Mouse (Mus musculus): ENCODE results near the gene Cfd. TPM values are rescaled to one million over a fixed set of nuclear protein-coding genes. Genes with fewer than 3 reads are reported as not detected.
A peak's percentile ranks its signal among the peaks of the same experiment; 100 is the strongest.
"Not testable (repeated sequence)": the region's sequence is repeated elsewhere in the genome, so short reads cannot be mapped to it uniquely, and the experiment has no call there.

The Cfd gene
- total RNA-seq, 2 experiments from 2014 or later = 3.6 to 16.6 TPM

DNA sequence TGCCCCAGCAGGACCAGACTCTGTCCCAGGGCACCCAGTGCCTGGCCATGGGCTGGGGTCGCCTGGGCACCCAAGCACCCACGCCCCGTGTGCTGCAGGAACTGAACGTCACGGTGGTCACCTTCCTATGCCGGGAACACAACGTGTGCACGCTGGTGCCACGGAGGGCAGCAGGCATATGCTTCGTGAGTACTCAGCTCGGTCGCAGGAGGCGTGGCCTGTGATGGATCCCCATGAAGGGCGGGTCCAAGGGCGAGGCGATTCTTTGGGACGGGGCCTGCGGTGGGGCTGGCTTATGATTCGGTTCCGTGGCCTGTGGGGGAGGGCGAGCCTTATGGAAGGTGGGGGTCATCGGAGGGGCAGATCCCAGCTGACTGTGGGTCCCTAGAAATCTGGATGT is 8.7 kb upstream of the Cfd start:
- no peak for DNase-seq
- intact Hi-C loops (cut with DNase I; ENCODE audit: low total_unique reads) = loop anchor here (5.0 kb wide), 2 partner anchors 35 to 50 kb away; partner anchors contain the start of gene Kiss1r

DNA sequence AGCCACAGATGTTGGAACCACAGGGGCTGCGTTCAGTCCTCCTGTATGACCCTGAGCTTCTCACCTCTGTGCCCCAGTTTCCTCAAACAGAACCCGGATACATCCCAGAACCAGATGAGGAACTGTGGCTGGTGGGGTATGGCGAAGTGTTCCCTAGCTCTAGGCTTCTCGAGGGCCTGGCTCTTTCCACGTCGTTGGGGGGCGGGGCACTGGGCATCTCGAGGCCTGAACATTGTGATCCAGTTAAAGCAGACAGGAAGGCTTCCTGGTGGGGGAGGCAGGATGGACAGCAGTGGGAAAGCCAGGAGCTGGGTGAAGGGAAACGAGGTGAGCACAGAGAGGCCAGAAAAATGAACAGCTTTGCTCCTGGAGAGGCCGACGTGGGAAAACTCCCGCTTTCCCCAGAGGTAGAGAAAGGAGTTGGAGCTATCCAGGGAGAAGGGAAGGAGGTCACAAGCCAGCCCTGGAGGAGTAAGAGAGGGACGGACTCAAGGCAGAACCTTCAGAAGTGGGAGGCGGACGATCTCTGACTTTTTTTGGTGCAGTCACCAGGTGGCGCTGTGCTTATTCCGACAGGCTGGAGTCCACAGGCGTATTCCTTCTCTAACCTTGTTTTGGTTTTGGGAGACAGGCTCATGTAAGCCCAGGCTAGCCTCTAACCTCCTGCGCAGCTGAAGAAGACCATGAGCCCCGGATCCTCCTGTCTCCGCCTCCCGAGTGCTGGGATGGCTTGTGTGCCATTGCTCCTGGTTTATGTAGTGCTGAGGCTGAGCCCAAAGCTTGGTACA is 7.2 kb upstream of the Cfd start:
- intact Hi-C loops (cut with DNase I; ENCODE audit: low total_unique reads) = loop anchor here (5.0 kb wide), 2 partner anchors 34 to 51 kb away; partner anchors contain the start of gene Kiss1r
- peak; percentile 79 for DNase-seq

DNA sequence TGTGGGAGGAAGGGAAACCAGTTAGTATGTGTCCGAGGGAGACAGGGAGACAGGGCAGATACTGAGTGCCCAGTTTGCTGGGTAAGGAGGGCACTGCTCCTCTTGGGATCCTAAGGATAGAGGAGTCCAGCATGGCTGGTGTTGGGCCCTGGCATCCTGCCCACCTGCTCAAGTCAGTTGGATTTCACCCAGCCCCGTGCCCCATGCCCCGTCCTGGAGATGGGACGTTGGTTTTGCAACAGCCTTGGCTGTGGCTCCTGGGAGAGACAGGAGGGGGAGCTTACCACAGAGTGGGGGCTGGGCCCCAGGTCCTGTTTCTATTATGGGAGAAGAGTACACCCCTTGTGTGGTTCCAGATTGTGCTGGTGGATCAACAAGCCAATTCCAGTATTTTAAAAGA is 6.2 kb upstream of the Cfd start:
- intact Hi-C loops (cut with DNase I; ENCODE audit: low total_unique reads) = loop anchor here (5.0 kb wide), 2 partner anchors 33 to 52 kb away; partner anchors contain the start of gene Kiss1r
- peak; percentile 64 for DNase-seq

DNA sequence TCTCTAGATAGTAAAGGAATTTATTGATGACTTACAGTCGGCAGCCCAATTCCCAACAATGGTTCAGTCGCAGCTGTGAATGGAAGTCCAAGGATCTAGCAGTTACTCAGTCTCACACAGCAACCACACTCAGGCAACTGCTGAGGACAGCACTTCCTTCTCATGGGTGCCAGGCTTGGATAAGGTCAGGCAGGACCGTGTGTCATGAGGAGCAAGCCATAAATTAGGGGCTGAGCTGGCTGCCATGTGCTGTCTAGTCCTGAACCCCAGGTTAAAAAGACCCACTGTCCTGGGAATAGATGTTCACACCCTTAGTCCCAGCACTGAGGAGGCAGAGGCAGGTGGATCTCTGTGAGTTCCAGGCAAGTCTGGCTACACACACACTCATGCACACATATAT is 5.7 kb upstream of the Cfd start:
- intact Hi-C loops (cut with DNase I; ENCODE audit: low total_unique reads) = loop anchor here (5.0 kb wide), 2 partner anchors 32 to 53 kb away; partner anchors contain the start of gene Kiss1r

DNA sequence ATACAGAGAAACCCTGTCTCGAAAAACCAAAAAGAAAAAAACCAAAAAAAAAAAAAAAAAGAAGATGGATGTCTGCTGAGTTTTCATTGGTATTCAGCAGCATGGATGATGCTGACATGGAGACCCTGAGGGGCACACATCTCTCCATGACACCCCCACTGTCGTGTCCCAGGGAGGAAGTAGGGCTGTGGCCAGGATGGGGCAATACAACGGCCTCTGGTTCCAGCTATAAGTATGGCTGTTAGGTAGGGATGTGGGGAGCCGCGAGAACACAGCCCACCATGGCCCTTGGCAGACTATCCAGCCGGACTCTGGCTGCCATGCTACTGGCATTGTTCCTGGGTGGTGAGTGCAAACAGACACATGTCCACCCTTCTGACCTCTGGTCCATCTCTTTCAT is 4.6 kb upstream of the Cfd start, which contains the start of gene Elane:
Gene Elane, plus strand, starts transcription at position 194 of the 400 bp plus-strand sequence.
- no peak for DNase-seq
- intact Hi-C loops (cut with DNase I; ENCODE audit: low total_unique reads) = no loop called here

More for the DNA sequence above, 5.7 kb upstream of the Cfd start:
- DNase-seq = not testable (repeated sequence)

DNA sequence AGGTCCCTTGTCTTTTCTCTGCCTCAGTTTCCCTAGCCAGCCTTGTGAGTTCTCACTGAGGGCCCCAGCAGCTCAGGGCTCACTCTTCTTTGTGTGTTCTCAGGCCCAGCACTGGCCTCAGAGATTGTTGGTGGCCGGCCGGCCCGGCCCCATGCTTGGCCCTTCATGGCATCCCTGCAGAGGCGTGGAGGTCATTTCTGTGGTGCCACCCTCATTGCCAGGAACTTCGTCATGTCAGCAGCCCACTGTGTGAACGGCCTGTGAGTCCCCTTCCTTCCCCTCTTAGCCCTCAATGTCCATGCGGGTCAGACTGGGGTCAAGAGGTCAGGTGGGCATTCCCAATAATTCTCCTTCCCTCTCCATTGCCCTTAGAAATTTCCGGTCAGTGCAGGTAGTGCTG is 4.0 kb upstream of the Cfd start:
- DNase-seq = no peak
- intact Hi-C loops (cut with DNase I; ENCODE audit: low total_unique reads) = no loop called here

DNA sequence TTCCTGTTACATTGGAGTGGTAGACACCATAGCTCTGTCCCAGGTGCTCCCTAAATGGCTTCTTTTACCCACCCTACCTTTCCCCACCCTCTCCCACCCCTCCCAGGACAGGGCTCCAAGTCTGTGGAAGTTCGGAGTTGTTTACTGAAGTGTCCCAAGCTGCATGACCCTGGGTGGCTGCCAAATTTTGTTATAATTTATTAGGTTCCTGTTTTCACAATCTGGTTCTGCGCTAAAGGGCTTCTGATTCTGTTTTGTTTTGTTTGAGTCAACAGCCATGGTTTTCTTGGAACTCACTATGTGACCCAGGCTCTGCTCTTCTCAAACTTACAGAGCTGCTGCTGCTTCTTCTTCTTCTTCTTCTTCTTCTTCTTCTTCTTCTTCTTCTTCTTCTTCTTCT is 1.3 kb upstream of the Cfd start:
- no peak for DNase-seq
- intact Hi-C loops (cut with DNase I; ENCODE audit: low total_unique reads) = no loop called here

DNA sequence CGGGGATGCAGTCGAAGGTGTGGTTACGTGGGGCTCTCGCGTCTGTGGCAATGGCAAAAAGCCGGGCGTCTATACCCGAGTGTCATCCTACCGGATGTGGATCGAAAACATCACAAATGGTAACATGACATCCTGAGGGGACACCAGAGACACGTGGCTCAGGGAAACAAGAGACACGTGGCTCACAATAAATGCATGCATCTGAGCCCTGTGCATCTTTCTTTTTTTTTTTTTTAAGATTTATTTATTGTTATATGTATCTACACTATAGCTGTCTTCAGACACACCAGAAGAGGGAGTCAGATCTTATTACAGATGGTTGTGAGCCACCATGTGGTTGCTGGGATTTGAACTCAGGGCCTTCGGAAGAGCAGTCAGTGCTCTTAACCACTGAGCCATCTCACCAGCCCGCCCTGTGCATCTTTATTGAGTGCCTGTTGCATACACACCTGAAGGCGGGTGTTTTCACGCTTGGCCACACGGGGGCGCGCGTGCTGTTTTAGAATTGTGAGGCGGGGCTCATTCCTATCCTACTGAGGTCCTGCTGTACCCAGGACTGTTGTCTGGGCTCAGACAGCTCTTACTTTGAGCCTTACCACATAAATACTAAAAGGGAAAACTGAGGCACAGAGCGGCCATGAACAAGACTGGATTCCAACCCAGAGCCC is 1.9 kb downstream of the Cfd start:
- DNase-seq = peak; percentile 71
- intact Hi-C loops (cut with DNase I; ENCODE audit: low total_unique reads) = loop anchor here (5.0 kb wide), 1 partner anchor 65 kb away; no protein-coding TSS in a partner anchor

DNA sequence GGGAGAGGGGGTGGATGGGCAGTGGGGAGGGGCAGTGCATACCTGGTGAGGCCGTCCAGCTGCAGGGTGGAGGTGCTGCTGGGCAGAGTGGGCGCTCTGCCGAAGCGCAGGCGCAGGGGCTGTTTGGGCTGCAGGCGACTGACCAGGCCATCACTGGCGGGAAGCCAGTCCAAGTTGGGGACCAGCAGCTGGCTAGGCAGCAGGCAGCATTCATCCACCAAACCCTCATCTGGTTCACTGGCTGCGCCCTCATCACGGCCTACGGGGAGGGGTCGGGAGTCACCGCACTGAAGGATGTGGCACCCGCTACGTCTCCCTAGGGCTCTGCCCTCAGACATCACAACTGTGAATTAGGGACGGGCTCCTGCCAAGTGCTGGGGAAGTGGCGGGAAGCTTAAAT is 5.7 kb downstream of the Cfd start:
- intact Hi-C loops (cut with DNase I; ENCODE audit: low total_unique reads) = no loop called here
- no peak for DNase-seq

DNA sequence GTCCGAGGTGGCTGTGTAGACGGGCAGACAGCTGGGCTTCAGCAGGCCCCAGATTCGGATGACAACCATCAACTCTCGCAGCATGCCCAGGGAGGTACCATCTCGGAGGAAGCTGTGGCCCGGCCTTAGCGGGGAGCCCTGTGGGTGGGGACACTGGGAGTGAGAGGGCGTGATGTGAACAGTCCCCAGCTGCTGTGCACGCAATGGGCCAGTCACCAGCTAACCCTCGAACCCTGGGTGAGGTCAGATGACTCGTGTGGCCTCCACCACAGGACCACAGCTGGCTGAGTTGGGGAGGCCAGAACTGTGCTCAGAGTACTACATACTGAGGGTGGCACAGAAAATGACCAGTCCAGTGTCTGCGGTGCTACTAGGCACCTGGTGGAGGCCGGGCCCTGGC is 6.2 kb downstream of the Cfd start:
- intact Hi-C loops (cut with DNase I; ENCODE audit: low total_unique reads) = no loop called here
- no peak for DNase-seq

DNA sequence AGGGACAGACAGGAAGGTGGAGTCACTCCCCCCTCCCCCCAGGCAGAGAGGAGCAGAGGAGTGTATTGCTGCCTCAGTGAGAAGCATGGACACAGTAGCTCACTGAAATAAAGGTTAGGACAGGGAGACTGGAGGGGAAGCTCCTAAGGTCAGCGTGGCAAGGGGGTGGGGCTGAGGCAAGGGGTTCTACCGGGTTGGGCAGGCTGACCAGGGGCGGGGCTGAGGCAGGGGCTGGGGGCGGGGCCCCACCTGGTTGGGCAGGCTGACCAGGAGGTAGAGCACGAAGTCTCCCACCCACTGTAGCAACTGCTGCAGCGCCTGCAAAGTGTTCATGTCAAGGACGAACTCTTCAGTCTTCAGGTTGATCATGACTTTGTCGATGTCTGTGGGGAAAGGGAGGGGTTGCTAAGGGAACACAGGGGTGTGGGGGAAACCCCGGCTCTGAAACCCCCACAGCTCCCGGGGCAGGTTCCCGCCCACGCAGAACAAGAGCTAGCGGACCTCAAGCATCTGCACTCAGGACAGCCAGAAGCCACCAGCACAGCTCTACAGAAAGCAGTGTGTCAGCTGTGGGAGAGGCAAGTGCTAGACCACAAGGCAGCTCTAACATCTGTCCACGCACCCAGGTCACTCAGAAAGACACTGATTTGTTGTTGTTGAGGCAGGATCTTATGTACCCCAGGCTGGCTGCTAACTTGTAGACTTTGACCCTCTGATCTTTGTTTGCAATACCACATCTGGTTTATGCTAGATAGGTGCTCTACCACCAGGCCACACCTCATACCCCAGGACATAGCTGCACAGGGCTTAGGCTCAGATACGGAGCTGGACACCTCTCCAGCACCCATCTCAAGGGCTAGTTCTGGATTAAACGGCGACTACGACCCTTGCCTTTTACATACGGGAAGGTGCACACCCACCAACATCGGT is 6.9 kb downstream of the Cfd start:
- no peak for DNase-seq
- intact Hi-C loops (cut with DNase I; ENCODE audit: low total_unique reads) = no loop called here

DNA sequence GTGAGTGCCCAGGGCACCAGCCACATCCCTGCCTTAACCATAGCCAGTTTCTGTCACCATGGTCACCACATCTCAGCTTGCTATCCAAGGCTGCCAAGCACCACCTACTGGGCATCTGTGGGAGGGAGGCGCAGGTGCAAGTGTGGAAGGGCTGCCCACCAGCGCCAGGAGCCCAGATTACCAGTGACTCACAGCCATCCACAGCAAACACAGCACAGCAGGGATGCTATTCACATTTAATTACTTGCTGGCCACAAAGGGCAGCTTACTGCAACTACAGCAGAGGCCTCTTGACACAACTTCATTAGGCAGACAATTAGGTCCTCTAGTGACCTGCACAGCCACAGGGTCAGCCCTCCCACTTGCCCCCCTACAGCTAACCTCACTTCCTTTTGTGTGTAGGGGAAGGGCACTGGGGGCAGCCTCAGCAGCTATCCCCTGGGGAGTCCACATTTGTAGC is 10.3 kb downstream of the Cfd start:
- intact Hi-C loops (cut with DNase I; ENCODE audit: low total_unique reads) = no loop called here
- DNase-seq = no peak

DNA sequence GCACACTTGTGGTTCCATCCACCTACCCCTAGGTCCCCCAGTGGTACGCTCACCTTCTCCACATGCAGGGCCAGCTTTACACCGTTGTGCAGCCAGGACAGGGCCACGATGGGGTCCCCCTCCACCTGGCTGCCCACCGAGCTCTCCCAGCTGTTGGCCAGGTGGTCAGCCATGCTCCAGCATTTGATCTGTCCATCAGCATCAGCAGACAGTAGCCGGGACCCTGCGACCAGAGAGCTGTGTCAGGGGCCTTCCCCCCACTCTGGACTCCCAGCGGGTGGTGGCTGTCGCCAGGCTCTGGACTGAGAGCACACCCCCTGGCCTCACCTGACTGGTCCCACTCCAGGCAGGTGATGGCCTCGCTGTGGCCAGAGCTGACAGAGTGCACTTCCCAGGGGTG is 16.1 kb downstream of the Cfd start:
- intact Hi-C loops (cut with DNase I; ENCODE audit: low total_unique reads) = no loop called here
- no peak for DNase-seq

DNA sequence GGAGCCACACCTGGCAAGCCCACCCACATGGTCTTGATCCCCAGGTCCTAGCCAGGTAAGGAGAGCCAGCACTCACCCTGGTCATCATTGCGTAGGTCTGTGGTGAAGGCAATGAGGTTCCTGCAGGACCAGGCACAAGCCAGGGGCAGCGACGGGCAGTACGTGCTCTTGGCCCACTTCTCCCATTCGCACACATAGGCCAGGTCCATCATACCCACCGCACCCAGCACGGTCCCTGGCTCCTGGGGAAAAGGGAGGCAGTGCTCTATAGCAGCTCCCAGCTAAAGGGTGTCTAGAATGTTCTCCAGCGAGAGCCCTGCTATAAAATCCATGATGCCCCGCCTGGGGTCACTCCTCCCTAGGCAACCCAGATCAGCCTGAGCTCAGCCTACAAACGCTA is 16.8 kb downstream of the Cfd start:
- intact Hi-C loops (cut with DNase I; ENCODE audit: low total_unique reads) = no loop called here
- no peak for DNase-seq

DNA sequence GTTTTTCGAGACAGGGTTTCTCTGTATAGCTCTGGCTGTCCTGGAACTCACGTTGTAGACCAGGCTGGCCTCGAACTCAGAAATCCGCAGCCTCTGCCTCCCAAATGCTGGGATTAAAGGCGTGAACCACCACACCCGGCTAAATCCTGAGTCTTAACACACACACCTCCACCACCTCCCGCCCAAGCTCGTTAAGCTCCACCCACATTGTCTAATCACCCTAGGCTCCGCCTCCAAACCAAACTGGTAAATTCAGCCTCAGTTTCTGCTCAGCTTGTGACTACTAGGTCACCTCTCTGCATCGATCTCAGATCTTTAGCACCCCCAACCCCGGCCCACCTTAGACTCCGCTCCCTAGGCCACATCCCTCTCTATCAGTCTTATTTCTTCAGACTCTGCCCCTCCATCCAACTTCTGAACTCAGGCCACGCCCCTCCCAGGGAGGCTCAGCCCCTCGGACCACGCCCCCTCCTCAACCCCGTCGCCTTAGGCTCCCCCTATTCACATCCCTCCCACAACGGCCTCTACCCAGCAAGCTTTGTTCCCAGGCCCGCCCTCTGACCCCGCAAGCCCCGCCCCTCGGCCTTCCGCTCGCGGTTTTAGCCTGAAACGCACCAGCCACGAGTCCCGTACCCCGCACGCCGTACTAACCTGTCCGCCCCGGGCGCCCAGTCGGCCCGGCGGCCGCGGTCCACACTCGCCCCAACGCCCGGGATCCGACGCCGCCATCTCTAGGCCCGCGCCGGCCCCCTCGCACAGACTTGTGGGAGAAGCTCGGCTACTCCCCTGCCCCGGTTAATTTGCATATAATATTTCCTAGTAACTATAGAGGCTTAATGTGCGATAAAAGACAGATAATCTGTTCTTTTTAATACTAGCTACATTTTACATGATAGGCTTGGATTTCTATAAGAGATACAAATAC is 17.8 kb downstream of the Cfd start, which contains the start of gene Med16:
Gene Med16, minus strand, starts transcription at position 757 of the 925 bp plus-strand sequence.
- intact Hi-C loops (cut with DNase I; ENCODE audit: low total_unique reads) = no loop called here
- peak; percentile 97 for DNase-seq

DNA sequence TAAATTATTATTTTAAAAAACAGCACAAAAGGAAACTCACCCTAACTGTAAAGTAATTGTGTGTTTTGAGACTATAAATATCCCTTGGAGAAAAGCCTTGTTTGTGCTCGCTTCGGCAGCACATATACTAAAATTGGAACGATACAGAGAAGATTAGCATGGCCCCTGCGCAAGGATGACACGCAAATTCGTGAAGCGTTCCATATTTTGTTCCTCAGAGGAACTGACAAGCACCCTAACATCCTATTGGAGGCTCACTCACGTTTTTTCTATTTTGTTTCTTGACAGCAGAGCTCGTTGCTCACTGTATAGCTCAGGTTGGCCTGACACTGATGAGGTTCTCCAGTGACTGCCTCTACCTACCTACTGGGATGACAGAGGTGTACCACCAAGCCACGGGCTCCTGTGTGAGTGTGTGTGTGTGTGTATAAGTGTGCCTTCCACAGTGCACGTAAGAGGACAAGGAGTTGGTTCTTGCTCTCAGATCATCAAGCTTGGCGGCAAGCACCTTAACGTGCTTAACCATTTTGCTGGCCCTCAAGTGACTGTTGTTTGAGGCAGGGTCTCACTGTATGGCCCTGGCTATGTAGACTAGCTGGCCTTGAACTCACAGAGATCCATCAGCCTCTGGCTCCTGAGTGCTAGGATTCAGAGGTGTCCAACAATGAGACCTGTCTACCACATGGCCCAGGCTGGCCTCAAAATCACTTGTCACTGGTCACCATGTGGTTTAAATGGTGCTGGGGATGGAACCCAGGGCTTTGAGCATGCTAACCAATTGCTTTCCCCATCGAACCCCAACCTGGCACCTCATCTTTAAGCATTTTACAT is 18.7 kb downstream of the Cfd start:
- no peak for DNase-seq
- intact Hi-C loops (cut with DNase I; ENCODE audit: low total_unique reads) = no loop called here

DNA sequence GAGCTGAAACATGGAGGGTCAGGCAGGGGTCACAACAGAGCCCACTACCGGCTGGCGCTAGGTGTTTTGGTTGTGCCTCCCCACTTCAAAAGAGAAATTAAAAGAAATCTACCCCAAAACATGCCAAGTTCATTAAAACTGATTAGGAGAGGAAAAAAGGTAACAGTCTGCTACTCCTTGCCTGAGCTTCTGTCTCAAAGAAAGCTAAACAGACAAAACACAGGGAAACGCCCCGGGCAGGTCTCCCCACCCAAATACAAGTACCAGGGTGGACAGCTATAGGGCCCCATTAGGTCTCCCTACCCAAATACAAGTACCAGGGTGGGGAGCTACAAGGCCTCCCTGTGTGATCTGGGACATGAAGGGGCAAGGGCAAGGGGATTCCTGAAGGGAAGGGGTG is 19.9 kb downstream of the Cfd start, which contains the start of gene Gm26602:
Gene Gm26602, plus strand, starts transcription at position 301 of the 400 bp plus-strand sequence.
- intact Hi-C loops (cut with DNase I; ENCODE audit: low total_unique reads) = no loop called here
- DNase-seq = no peak

DNA sequence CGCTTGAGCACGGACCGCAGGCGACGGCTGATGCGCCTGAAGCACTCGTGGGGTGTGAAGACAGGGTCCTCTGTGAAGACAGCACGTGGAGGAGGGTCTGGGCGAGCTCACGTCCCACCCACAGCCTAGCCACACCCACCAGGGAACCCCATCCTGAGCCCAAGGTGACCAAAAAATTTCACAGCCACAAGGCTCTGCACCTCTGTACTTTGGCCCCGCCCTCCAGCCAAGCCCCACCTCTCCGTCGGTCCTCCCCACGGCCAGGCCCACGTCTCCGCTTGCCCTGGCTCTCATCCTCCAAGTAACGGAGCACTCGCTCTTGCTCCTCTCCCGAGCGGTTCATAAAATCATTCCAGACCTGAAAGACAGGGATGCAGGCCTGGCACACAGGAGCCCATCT is 21.8 kb downstream of the Cfd start:
- DNase-seq = no peak
- intact Hi-C loops (cut with DNase I; ENCODE audit: low total_unique reads) = no loop called here

Measured in gastrocnemius, postnatal 14 days (tissue).